Mouse (Mus musculus) lung, adult 2 months (tissue): ENCODE measurements around the gene Arhgef1.

Experiments
- CTCF ChIP-seq: fragments of 200-500 bp; IDR thresholded peaks from 2 replicates; pipeline ENCODE4 v1.5.1; 2011; ENCODE audit warnings: mild to moderate bottlenecking, low read length, control low read depth; ENCODE audit not compliant: insufficient read depth
- POLR2A ChIP-seq: fragments of 200-500 bp; IDR thresholded peaks from 2 replicates; pipeline ENCODE4 v1.6.1; 2011; ENCODE audit warnings: low read depth, mild to moderate bottlenecking, control low read depth, low read length, borderline replicate concordance; ENCODE audit errors: extremely low read depth

DNA sequence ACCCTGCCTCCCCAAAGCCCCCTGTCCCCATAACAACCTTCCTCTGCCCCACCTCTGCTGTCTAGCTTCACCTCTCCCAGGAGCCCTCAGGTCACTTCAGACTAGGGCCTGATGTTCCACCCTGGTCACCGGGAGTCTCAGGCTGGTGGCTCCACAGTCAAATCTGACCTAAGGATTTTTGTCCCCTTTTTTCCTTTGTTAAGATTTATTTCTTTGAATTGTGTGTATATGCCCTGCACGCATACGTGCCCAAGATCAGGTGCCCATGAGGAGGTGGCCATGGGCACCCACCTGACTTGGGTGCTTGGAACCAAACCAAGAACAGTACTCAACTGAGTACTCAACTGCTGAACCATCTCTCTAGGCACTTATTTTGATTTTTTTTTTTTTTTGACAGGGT, 67.6 kb downstream of the Arhgef1 start:
- TF ChIP-seq CTCF (no peak), POLR2A (no peak)
